Mouse (Mus musculus): ENCODE data around the gene Olfr651.

- no peak for TF ChIP-seq GATA1 (IDR thresholded peaks at IDR 0.05; ENCODE audit: borderline replicate concordance, low read length)
- no peak for TF ChIP-seq FLI1 (IDR thresholded peaks at IDR 0.05; ENCODE audit: low read length)
Measured at GRCm38 (mm10) chr7:104603173-104603572, 53.2 kb downstream of the Olfr651 start.
